Mouse (Mus musculus): Measurements from ENCODE around the gene Elmo1.

DNA sequence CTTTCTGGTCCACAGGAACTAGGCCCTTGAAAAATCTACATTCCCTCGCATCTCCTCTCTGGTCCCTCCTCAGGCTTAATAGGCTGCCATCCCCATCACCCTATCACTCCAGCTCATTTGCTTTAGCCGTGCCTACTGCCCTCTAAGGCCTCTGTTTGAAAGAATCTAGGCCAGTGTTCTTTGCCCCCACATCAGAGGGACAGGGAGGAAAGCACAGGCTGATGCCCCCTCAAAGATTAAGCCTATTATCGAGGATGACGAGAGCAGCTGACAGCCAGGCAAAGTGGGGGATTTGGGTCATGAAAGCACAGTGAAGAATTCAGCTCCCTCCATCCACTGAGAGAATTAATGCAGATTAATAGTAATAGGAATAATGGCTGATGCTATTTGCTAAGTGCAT lies 495.5 kb downstream of the Elmo1 start:
- TF ChIP-seq POLR2A (IDR thresholded peaks at IDR 0.05; ENCODE audit: insufficient read depth, low read length) (no peak), CTCF (IDR thresholded peaks at IDR 0.05; ENCODE audit: low read depth, low read length) (no peak), EP300 (IDR thresholded peaks at IDR 0.05; ENCODE audit: insufficient read depth, low read depth, low read length) (no peak)

All from ES-Bruce4 (cell line).